Mouse (Mus musculus) kidney, embryonic 14.5 days (tissue): ENCODE data around the gene Phip. TPM values are rescaled to one million over a fixed set of nuclear protein-coding genes. Genes with fewer than 3 reads are reported as not detected.

ENCODE experiments used
- ATAC-seq: fragments of 200-750 bp; cut with Nextera tagmentation; 2 replicates; pipeline ENCODE4 v1.8.0; 2017; ENCODE audit warnings: moderate number of reproducible peaks, mild to moderate bottlenecking, moderate TSS enrichment, moderate library complexity; ENCODE audit not compliant: low FRiP score, low TSS enrichment
- H3K27ac ChIP-seq: fragments of 300-500 bp; sonication (generic); 2 replicates; pipeline ENCODE4 v1.5.1; 2014; ENCODE audit warnings: low read depth, mild to moderate bottlenecking, low read length, moderate library complexity, mixed read lengths
- H3K27me3 ChIP-seq: fragments of 300-500 bp; sonication (generic); 2 replicates; pipeline ENCODE4 v1.6.1; 2014; ENCODE audit warnings: mild to moderate bottlenecking, low read length; ENCODE audit not compliant: control insufficient read depth, insufficient read depth
- H3K36me3 ChIP-seq: fragments of 300-500 bp; sonication (generic); 2 replicates; pipeline ENCODE4 v1.6.1; 2014; ENCODE audit warnings: low read length, mixed read lengths; ENCODE audit not compliant: control insufficient read depth, insufficient read depth
- H3K4me1 ChIP-seq: fragments of 300-500 bp; sonication (generic); 2 replicates; pipeline ENCODE4 v1.6.1; 2014; ENCODE audit warnings: low read length, mixed read lengths; ENCODE audit not compliant: control insufficient read depth, insufficient read depth
- H3K4me2 ChIP-seq: fragments of 300-500 bp; sonication (generic); replicated peaks from 2 replicates; pipeline ENCODE4 v1.6.1; 2014; ENCODE audit warnings: low read depth, mild to moderate bottlenecking, low read length
- H3K4me3 ChIP-seq: fragments of 300-500 bp; sonication (generic); 2 replicates; pipeline ENCODE4 v1.5.1; 2014; ENCODE audit warnings: mild to moderate bottlenecking, low read length
- H3K9ac ChIP-seq: fragments of 300-500 bp; sonication (generic); 2 replicates; pipeline ENCODE4 v1.6.1; 2014; ENCODE audit warnings: low read depth, mild to moderate bottlenecking, low read length, moderate library complexity
- H3K9me3 ChIP-seq: fragments of 300-500 bp; sonication (generic); 2 replicates; pipeline ENCODE4 v1.6.1; 2016; ENCODE audit warnings: low read length; ENCODE audit not compliant: control insufficient read depth
- WGBS: fragments of 180-500 bp; shearing (Covaris S2); extraction: QIAGEN DNeasy Blood & Tissue Kit; methylation state at CpG from one replicate; pipeline ENCODE4 v1.1.7; 2014; 5-methylcytosine and 5-hydroxymethylcytosine counted together
- polyA plus RNA-seq: library from polyadenylated mRNA; unstranded; fragments of >200 nt; fragmentation: Nextera tagmentation; extraction: Ambion mirVana; gene quantifications from 2 replicates; pipeline ENCODE4 v1.2.1, GENCODE M21; 2014

Phip gene
- polyA plus RNA-seq, 1 experiment from 2014 or later, result 98.5 TPM

- H3K9me3 ChIP-seq, result no peaks in the 10 kb centered on the region
- H3K36me3 ChIP-seq, result peaks cover 67% of the 10 kb centered on the region
- no peak overlapping the region for H3K27ac ChIP-seq
- H3K4me3 ChIP-seq, result no peak overlapping the region
- ATAC-seq, result no peak
- no peak overlapping the region for H3K9ac ChIP-seq
- H3K27me3 ChIP-seq, result no peaks in the 10 kb centered on the region
- no peak overlapping the region for H3K4me2 ChIP-seq
- 94% methylated on average over 7 of the region's 7 CpGs for WGBS
- no peaks in the 10 kb centered on the region for H3K4me1 ChIP-seq
These were observed 68.1 kb downstream of the Phip start for GRCm38 (mm10) chr9:82907246-82907645.

GRCm38 (mm10) chr9:82888645-82889044 is 86.7 kb downstream of the Phip start:
- no peak for ATAC-seq
- H3K27ac ChIP-seq, result no peak overlapping the region
- H3K27me3 ChIP-seq, result no peaks in the 10 kb centered on the region

DNA sequence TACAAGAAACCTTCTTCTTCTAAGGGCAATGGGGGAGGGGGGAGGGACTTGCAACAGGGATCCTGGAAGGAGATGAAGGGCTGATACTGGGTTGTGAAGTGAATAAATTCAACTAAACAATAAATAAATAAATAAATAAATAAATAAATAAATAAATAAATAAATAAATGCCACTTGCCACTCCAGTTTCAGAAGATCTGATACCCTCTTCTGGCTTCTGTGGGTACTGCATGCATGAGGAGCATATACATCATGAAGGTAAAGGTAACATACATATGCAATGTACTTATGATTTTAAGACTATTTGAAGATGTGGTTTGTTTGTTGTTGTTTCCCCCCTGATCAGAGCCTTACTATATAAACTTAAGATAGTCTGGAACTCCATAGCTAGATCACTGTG is 91.1 kb downstream of the Phip start:
- Histone ChIP-seq H3K4me1 (no peaks in the 10 kb centered on the region), H3K27ac (no peak overlapping the region), H3K9me3 (no peaks in the 10 kb centered on the region), H3K27me3 (no peaks in the 10 kb centered on the region), H3K9ac (no peak overlapping the region), H3K4me3 (no peak overlapping the region), H3K36me3 (peaks cover 66% of the 10 kb centered on the region), H3K4me2 (no peak overlapping the region)
- no peak for ATAC-seq

More at GRCm38 (mm10) chr9:82888645-82889044, 86.7 kb downstream of the Phip start:
- H3K4me3 ChIP-seq, result no peak overlapping the region
- no peak overlapping the region for H3K4me2 ChIP-seq
- no peak overlapping the region for H3K9ac ChIP-seq
- H3K36me3 ChIP-seq, result peaks cover 58% of the 10 kb centered on the region
- no peaks in the 10 kb centered on the region for H3K4me1 ChIP-seq
- H3K9me3 ChIP-seq, result no peaks in the 10 kb centered on the region

DNA sequence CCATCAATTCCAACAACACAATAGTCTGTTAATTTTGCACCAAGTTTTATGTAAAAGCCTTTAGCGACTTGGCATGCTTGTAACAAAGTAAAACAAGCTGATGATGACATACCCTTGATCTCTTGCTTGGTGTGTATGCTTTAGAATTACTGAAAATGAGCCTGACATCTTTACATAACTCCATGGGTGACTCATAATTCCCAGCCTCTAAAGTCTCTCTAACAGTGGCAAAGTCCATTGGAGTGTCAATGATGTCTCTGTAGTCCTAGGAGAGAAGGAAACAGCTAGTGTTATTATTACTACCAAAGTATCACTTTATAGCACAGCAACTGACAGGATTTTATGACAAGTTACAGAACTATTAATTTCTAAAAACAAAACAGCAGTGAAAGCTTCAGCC is 98.2 kb downstream of the Phip start:
- no peak for ATAC-seq
- WGBS, result 89% methylated on average over 1 of the region's 1 CpGs
- no peaks in the 10 kb centered on the region for H3K27me3 ChIP-seq
- no peaks in the 10 kb centered on the region for H3K4me1 ChIP-seq
- H3K4me3 ChIP-seq, result no peak overlapping the region
- H3K9ac ChIP-seq, result no peak overlapping the region
- no peak overlapping the region for H3K27ac ChIP-seq
- H3K36me3 ChIP-seq, result peaks cover 77% of the 10 kb centered on the region
- no peak overlapping the region for H3K4me2 ChIP-seq
- no peaks in the 10 kb centered on the region for H3K9me3 ChIP-seq

- H3K9me3 ChIP-seq, result no peaks in the 10 kb centered on the region
- H3K36me3 ChIP-seq, result peaks cover 18% of the 10 kb centered on the region
- WGBS, result 80% methylated on average over 3 of the region's 3 CpGs
- ATAC-seq, result no peak
- no peaks in the 10 kb centered on the region for H3K27me3 ChIP-seq
- no peaks in the 10 kb centered on the region for H3K4me1 ChIP-seq
- no peak overlapping the region for H3K9ac ChIP-seq
- H3K27ac ChIP-seq, result no peak overlapping the region
- H3K4me2 ChIP-seq, result no peak overlapping the region
- H3K4me3 ChIP-seq, result no peak overlapping the region
These were observed 107.6 kb downstream of the Phip start for GRCm38 (mm10) chr9:82867698-82868097.

- 90% methylated on average over 1 of the region's 1 CpGs for WGBS
- no peaks in the 10 kb centered on the region for H3K9me3 ChIP-seq
- H3K4me2 ChIP-seq, result no peak overlapping the region
- peaks cover 9% of the 10 kb centered on the region for H3K36me3 ChIP-seq
- no peaks in the 10 kb centered on the region for H3K4me1 ChIP-seq
- no peak overlapping the region for H3K27ac ChIP-seq
- no peak for ATAC-seq
- no peak overlapping the region for H3K4me3 ChIP-seq
- H3K27me3 ChIP-seq, result no peaks in the 10 kb centered on the region
- H3K9ac ChIP-seq, result no peak overlapping the region
These were observed 109.2 kb downstream of the Phip start for GRCm38 (mm10) chr9:82866121-82866520.

- Histone ChIP-seq H3K36me3 (no peaks in the 10 kb centered on the region), H3K4me1 (no peaks in the 10 kb centered on the region), H3K27me3 (no peaks in the 10 kb centered on the region), H3K27ac (no peak overlapping the region), H3K4me2 (no peak overlapping the region), H3K9ac (no peak overlapping the region), H3K9me3 (no peaks in the 10 kb centered on the region), H3K4me3 (no peak overlapping the region)
- no peak for ATAC-seq
- 90% methylated on average over 3 of the region's 3 CpGs for WGBS
These were observed 113.4 kb downstream of the Phip start for GRCm38 (mm10) chr9:82861775-82862430.

DNA sequence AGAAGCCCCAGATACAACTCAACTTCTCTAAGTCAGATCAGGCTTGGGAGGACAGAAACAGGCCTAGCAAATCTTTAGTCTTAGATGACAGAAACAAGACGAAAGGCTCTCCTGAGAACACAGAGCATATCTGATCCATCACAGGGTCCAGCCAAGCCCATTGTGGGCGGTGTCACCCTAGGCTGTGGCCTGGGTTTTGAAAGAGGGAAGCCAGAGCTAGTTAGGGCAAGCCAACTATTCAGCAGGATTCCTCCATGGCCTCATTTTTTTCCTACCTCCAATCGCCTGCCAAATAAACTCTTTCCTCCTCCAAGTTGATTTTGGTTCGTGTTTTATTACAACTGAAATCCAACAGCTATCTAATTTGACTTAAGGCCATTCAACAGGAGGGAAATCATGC is 114.0 kb downstream of the Phip start:
- no peaks in the 10 kb centered on the region for H3K36me3 ChIP-seq
- H3K27ac ChIP-seq, result no peak overlapping the region
- H3K9me3 ChIP-seq, result no peaks in the 10 kb centered on the region
- ATAC-seq, result no peak
- no peak overlapping the region for H3K4me3 ChIP-seq
- H3K4me2 ChIP-seq, result no peak overlapping the region
- no peak overlapping the region for H3K9ac ChIP-seq
- no peaks in the 10 kb centered on the region for H3K27me3 ChIP-seq
- 79% methylated on average over 4 of the region's 4 CpGs for WGBS
- H3K4me1 ChIP-seq, result no peaks in the 10 kb centered on the region

DNA sequence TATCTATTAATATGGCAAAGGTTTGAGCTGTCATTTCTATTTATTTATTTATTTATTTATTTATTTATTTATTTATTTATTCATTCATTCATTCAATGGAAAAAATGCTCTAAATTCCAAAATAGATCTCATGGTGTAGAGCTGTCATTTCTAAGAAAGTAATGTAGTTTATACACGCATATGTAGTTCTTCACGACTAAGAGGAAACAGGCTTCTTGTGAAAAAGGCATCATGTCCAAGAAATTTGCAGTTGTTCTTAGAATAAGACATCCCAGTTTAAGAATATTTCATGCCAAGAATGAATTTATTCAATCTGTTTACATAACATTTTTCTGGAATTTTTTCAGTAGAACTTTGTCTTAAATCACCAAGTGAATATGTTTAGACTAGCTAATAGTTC is 114.5 kb downstream of the Phip start:
- WGBS, result 89% methylated on average over 2 of the region's 2 CpGs
- ATAC-seq, result no peak
- Histone ChIP-seq H3K9ac (no peak overlapping the region), H3K36me3 (no peaks in the 10 kb centered on the region), H3K27me3 (no peaks in the 10 kb centered on the region), H3K27ac (no peak overlapping the region), H3K4me2 (no peak overlapping the region), H3K9me3 (no peaks in the 10 kb centered on the region), H3K4me1 (no peaks in the 10 kb centered on the region), H3K4me3 (no peak overlapping the region)
